Mouse (Mus musculus) layer of hippocampus, postnatal 25 days (tissue): ENCODE measurements around the gene Mical3. TPM values are rescaled to one million over a fixed set of nuclear protein-coding genes. Genes with fewer than 3 reads are reported as not detected.

ENCODE experiments used
- DNase-seq, 2 experiments: peaks; one replicate each; pipeline ENCODE4 v3.0.0; 2022; ENCODE audit warnings: mixed read lengths in 2 of 2, low spot score in 1 of 2; ENCODE audit errors: extremely low spot score in 1 of 2
- total RNA-seq, 2 experiments: library from RNA; stranded (reverse); gene quantifications; 2 replicates each; pipeline ENCODE4 v1.2.3; 2021

Mical3 gene
- total RNA-seq, 2 experiments from 2014 or later, result 75.0 to 88.0 TPM

DNA sequence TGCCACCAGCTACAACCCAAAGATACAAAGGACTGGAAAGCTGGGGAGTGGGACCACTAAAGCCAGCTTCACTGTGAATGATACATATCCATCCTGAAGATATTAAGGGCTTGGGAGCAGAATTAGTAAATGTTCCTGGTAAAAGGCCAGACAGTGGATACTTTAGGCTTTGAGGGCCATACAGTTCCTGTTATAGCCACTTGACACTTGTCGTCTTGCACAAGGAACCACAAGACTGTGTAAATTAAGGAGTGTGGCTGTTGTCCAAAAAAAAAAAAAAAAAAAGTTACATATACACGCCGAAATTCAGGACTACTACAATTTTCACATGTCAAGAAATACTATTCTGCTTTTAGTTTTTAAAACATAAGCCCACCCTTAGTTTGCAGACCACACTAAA lies 17.6 kb upstream of the Mical3 start:
- DNase-seq, result no peak

DNA sequence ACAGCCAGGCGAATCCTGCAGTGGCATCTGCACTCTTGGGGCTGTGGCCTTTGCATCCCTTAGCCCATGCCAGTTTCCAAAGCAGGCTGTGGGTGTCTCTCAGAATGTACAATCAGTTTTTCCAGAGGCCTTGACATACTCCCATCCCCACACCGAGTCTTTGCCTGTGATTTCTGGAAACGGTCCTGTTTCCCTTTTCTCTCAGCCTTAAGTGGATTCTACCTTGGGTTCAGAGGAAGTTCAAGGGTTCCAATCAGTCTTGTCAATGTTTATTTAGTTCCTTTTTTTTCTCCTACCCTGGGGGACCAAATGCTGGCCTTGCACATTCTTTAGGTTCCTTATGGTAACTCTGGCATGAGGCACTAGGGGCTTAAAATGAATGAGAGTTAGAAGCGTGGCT lies 16.0 kb upstream of the Mical3 start:
- DNase-seq, result no peak

DNA sequence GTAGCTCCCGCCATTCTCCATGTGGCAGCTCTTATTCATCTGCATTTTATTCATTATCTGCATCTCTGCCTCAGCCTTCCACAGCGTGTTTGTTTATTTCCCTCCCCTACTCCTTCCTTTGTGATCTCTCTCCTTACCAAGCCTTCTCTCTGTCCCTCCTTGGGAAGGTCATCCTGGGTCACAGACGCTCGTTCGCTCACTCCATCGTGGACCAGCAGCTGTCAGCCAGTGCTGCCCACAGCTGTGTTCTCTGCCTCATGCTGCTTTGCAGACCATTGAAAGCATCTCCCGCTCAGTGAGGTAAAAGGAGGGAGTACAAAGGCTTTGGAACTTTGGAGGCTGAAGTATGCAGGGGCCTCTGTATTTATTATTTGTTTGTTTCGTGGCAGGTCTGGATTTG lies 15.1 kb upstream of the Mical3 start:
- DNase-seq, result no peak

DNA sequence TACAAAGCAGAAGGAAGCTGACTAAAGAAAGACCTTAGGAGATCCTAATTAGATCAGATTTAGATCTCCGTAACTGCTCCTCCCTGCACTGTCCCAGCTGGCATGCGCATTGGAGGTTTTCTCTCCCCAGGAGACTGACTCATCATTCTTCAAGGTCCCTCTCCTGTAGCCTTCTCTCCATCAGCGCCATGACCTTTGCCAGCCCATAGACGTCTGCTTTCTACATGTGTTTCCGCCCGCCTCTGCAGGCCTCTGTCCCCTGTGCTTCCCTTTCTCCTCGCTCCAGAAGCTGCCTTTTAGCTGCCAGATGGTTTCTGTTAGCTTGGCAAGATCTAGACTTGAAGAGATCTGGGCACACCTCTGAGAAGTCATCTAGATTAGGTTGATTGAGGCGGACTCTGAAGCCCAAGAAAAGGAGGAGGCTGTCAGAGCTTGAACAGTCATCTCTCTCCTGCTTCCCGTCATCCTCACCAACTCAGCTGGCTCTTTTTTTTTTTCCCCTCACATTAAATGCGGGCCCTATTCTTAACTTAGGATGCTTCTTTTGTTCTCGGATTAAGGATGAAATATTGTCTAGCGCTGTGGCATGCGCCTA lies 14.3 kb upstream of the Mical3 start:
- no peak for DNase-seq

DNA sequence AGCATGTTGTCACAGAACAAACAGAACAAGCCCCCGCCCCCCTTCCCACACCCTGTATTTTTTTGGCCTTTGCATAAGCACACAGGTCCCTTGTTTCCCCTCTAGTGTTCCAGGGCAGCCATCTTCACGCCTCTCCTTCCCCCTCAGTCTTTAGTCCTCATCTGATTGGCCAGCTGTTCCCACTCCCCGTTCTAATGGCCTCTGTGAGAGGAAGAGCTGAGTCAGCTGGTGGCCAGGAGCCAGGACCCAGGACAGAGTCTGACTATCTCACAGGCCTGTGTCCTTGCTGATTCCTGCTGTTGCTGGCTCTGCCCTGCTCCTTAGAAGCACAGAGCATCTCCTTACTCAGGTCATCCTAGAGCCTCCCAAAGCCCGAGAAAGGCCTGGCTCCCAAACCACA lies 13.3 kb upstream of the Mical3 start:
- no peak for DNase-seq

DNA sequence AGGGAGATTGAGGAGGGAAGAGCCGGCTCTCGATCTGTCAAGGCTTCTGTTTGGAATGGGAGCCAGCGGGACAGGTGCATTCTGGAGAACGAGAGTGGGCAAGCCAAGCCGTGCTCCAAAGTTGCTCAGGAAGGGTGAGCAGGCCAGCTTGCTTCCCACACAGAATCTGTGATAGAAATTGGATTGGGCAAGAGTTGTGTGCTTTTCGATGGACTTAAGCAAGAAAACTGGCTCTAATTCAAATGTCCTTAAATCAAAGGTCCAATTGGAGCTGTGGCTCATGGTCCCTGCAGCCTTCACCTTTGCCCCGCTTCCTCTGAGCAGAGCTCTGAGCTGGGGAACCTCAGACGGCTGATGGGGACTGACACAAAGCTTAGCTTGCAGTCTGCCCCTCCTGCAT lies 12.6 kb upstream of the Mical3 start:
- no peak for DNase-seq

DNA sequence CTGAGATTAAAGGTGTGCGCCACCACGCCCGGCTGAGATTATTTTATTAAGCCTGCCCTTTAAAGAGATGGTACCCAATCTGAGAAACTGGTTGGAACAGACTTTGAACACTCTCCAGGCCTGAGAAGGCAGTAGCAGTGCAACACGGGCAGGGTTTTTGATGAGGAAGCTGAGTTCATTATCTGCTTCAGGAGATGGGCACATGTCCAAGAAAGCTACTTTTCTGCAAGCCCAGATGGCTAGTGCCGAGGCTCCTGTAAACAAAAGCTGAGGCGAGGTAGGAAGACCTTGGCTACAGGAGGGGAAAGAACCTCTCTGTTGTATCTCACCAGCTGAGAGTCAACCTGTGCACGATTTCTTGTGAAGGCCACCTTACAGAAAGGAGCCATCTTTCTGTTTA lies 11.5 kb upstream of the Mical3 start:
- DNase-seq, result no peak

DNA sequence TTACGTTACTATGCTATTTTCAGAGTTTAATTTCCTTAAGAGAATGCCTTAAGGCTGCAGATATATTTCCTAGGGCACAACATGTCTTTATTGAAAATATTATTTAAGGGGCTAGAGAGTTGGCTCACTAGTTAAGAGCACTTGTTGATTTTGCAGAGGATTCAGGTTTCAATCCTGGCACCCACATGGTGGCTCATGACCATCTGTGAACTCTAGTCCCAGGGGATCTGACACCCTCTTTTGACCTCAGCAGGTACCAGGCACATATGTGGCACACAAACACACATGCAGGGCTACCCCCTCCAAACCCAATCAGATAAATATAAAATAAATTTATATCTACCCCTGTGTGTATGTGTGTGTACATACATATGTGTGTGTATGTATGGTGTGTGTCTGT lies 8.5 kb upstream of the Mical3 start:
- no peak for DNase-seq

DNA sequence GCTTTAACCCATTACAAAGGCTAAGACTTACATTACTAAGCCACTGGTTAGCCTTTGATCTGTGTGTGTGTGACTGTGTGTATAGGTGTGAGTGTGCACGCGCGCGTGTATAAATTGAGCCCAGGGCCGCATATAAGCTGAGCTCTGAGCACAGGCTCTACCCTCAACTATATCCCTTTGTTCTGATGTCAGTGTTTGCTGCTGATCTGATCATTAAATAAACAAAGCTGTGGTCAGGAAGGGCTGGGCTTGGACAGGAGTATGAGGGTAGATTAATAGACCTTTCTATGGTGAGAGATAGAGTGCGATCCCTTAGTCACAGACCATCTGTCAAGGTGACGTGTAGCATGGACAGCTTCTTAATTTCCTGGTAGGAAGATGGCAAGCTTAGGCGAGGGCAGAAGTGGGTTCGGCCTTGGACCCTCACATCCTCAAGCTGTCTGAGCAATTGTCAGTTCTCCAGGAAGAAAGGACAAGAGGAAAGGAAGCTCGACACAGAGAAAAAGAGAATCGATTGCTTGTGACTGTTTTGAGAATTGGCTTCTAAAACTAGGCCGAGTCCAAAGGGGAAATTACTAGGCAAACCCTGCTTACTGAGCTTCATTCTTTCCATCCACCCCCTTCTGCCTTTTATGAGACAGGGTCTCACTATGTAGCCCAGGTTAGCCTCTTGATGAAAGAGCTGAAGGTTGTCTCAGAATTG lies 7.7 kb upstream of the Mical3 start:
- DNase-seq, result no peak

DNA sequence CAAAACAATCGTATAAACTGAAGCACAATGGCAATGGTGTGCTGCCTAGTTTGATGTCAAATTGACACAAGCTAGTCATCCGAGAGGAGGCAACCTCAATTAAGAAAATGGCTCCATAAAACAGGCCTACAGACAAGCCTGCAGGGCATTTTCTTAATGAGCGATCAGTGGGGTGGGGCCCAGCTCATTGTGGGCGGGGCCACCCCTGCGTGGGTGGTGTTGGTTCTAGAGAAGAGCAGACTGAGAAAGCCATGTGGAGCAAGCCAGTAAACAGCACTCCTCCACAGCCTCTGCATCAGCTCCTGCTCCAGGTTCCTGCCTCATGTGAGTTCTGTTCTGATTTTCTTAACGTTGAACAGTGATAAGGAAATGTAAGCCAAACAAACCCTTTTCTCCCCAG lies 6.4 kb upstream of the Mical3 start:
- DNase-seq, result no peak

DNA sequence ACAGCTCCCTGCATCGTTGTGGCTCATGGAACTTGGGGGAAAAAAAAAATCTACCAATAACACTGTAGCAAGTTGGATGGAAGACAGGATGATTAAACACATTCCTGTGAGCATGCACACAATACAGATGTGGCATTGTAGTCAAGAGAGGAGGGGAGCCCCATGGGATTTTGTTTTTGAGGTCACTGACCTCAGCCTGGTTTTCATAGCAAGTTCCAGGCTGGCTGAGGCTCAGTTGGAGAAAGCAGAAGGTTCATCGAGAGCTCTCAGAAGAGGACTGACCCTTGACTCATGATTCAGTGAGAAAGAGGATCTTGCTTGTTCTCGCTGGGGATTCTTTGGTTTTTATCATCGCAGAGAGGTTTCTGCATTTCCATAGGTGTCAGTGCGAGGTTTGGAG lies 4.1 kb upstream of the Mical3 start:
- no peak for DNase-seq

DNA sequence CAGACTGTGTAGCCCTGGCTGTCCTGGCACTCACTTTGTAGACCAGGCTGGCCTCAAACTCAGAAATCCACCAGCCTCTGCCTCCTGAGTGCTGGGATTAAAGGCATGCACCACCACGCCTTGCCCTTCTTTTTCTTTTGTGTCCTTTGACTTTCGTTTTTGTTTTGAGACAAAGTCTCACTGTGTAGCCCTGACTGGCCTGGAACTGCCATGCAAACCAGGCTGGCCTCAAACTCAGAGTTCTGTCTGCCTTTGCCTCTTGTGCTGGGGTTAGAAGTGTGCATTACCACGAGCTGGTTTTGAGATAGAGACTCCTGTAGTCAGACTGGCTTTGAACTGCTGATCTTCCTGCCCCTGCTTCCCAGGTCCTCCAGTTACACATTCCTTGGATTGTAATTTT lies 3.5 kb upstream of the Mical3 start:
- no peak for DNase-seq

DNA sequence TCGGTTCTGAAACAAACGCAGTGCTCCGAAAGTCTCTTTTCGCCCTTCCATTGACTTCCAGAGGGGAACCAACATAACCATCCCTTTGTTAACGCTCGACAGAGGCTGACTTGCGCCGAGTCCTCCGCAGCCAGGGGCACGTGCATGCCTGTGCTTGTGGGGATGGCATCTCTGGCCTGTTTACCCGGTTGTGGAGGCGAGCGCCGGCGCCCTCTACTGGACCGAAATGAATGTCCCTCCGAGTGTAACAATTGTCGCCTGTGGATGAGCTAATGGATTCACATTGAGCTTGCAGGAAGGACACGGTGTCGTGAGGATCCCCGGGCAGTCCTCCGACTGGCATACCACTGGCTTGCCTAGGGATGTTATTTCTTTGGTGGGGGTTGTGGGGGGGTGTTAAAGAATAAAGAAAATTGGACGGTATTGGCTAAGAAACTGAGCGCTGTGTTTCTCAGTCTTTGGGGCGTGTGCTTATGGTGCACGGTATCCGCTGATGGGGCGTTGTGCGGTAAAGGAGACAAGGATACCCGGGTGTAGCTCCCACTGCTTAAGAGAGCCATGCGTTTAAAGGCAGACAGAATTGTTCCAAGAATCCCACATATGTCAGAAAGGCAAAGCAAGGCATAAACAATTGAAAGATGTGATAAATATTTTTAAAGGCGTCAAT lies 627 bp downstream of the Mical3 start:
- peak; percentile 82 to 86 for DNase-seq

DNA sequence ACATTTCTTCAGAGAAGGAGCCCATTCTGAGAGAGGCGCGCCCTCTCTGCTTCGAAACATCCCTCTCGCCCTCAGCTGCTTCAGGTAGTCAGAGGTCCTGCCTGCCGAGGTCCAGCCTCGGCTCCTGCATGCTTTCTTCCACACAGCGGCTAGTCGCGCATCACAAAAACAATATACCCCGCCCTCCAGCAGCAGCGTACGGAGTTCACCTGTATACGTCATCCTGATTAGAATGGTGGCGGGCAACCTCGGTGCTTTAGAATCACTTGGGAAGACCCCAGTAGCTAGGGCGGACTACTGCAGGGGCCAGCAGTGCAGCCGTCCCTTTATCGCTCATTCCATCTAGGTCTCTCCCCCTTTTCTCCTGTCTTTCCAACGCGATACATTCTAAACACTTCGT lies 1.3 kb downstream of the Mical3 start:
- peak in 1 of 2 experiments; percentile 30 for DNase-seq

DNA sequence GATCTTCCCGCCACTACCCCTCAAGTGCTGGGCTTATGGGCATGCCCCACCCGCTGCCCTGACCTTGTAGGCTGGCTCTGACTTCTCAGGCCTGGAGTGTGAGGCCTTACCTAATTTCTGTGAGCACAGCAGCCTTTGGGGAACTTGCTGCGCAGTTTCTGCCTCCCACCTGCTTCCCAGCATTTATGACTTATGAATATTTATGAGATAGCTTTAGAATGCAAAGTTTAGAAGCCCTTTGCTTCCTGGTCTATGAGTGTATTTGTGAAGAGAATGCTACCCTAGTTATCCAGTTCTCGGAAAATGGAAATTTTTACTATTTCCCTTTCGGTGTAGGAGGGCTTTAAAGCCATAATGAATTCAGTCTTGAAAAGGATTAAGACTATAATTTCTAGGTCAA lies 2.1 kb downstream of the Mical3 start:
- no peak for DNase-seq

DNA sequence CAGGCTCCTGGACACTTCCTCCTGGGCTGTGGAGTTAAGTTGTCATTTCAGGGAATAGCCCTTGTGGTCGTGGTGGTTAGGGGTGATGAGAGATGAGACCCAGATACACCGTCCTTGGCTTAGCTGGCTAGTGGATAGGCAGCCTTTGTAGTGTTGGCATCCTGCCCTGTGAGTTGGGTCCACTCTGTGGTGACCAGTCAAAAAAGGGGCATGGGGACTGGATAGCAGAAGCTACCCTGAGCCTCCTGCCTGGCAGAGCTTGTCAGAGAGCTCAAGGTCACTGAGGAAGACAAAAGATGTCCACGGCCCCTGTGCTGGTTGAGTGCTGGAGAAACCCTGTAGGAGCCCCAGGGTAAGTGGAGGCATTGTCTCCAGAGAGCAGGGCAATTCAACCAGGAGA lies 3.1 kb downstream of the Mical3 start:
- no peak for DNase-seq

DNA sequence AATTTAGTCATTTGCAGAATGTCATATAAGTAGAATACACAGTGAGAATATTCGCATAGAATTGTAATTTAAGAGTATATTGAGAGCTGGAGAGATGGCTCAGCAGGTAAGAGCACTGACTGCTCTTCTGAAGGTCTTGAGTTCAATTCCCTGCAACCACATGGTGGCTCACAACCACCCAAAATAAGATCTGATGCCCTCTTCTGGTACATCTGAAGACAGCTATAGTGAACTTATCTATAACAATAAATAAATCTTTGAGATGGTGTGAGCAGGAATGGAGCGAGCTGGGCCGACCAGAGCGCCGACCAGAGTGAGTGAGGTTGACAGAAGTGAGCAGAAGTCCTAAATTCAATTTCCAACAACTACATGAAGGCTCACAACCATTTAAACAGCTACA lies 4.6 kb downstream of the Mical3 start:
- DNase-seq, result no peak

DNA sequence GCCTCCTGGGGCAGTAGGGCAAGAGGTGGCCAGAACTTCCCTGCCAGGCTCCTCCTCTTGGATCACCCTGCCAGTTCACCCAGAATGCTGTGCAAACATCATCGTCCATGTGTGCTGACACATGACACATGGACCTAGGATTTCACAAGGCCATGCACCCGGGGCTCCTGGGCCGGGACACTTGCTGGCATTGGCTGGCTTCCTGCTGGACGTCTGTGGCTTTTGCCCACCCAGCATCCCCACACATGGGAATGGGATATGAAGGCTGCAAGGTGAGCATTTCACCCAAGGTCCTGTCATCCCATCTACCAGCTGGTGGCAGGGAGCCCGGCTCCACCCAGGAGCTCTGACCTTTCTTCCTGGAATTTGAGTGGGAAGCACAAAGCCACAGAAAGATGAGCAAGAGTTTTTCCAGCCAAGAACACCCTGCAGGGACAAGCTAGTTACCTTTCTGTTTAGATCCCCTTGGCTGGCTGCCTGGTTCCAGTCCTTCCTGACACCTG lies 8.0 kb downstream of the Mical3 start:
- DNase-seq, result no peak

DNA sequence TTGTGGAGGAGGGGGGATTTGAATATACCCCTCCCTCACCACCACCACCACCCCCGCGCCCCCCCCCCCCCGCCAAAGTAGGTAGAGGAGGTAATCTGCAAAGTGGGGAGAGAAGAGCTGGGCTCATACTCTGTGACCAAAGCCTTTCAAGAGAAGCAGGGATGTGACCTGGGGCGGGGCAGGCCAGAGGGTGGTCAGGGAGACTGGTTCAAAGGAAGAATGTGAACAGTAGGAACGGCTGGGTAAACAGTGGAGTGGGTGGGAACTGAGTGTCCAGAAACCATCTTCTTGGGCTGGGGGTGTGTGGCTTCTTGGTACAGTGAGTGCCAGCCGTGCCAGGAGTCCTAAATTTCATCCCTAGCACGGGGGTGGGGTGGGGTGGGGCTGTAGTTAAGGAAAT lies 10.0 kb downstream of the Mical3 start:
- DNase-seq, result no peak

DNA sequence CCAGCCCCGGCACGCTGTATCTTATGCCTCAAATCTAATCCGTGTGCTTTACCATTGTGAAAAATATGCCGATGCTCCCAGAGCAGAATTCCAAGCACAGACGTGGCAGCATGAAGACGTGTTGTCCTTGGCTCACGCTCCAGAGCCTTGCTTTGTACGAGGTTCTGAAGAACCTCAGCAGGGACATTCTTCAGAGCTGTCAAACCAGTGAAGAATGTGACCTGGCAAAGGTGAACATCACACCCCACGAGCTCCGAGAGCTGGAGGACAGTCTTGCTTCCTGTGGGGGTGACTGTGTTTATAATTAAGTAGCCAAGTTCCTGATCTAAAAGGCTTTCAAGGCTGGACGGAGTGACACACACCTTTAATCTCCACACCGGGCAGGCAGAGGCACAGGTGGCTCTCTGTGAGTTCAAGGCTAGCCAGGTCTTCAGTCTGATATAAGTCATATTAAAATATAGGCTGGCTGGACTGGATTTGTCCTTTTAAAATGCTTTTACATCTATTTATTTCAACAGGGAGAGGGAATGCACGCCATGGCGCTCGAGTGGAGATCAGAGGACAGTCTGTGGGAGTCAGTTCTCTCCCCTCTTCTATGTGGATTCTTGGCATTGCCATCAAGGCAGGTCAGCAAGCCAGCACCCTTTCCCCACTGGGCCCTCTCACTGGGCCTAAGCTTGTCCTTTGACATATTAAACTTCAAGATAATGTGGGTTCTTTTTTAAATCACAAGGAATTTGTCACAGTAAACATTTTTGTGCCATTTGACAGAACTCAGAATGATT lies 12.6 kb downstream of the Mical3 start:
- DNase-seq, result no peak

DNA sequence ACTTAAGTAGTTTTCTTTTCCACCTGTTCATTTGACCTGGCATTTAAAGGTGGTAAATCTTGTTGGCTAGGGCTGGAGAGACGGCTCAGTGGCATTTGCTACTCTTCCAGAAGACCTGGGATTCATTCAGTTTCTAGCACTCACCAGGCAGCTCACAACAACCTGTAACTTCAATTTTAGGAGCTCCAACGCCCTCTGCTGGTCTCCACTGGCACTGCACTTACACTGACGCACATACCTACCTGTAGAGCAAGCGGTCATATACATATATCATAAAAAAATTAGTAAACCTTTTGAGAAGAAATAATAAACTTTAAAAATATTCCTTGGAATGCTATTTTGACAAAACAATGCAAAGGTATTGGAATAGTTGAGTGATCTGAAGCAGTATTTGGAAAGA lies 13.7 kb downstream of the Mical3 start:
- DNase-seq, result no peak
